Mouse (Mus musculus) heart, postnatal 0 days (tissue): ENCODE data around the gene Hdc.

Experiments used
- CTCF ChIP-seq: IDR thresholded peaks from 2 replicates; pipeline ENCODE4 v1.5.1; 2016; ENCODE audit warnings: antibody characterized with exemption, control low read depth, low read depth
- EP300 ChIP-seq: IDR thresholded peaks from 2 replicates; pipeline ENCODE4 v1.6.1; 2016; ENCODE audit warnings: antibody characterized with exemption, low read depth

- peak; percentile 66 for TF ChIP-seq CTCF
- no peak for TF ChIP-seq EP300
These were observed 20.1 kb downstream of the Hdc start for GRCm38 (mm10) chr2:126599005-126599404.
